Mouse (Mus musculus) urinary bladder, postnatal 10 days (tissue): ENCODE data around the gene Gpx3.
"Not testable (repeated sequence)": the region's sequence is repeated elsewhere in the genome, so short reads cannot be mapped to it uniquely, and the experiment has no call there.

Experiments
- DNase-seq: peaks from one replicate; pipeline ENCODE4 v3.0.0; 2022; ENCODE audit warnings: low spot score

Gpx3 gene

DNA sequence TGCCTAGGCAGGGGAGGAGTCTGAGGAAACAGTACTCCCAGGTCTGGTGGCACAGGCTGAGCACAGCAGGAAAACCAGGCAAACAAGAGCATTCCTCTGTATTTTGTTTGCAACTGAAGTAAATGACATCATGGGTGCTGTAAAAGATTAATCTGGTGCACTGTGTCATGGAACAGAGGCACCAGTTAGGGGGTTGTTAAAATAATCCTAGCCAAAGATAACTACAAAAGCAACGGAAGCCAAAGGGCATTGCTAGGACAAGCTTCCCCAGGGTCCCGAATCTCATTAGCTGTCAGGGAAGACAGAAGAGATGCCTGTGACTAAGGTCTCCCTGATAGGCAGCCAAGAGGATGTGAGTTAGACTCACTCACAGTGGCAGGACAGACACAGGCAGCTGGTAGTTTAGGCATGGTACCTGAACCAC, 21.2 kb upstream of the Gpx3 start:
- no peak for DNase-seq

DNA sequence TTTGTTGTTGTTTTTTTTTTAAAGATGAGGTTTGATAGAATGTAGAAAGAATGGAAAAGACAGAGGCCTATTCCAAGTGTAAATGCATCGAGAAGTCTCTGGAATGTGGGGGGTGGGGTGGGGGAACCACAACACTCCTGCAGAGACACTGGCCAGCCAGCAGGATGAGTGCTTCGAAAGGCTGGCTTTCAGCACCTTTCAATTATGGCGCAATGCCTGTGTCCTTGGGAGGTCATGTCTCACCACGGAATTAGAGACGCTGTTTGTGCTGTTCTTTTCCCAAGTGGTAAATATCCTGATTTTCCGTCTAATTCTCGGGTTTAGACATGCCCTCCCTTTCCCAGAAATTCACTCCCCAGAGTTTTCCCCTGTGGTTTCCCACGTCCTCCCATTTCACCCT, 19.6 kb upstream of the Gpx3 start:
- DNase-seq, result no peak

GRCm38 (mm10) chr11:54884197-54884828, 17.9 kb upstream of the Gpx3 start:
- DNase-seq, result no peak

- no peak for DNase-seq
These were observed 17.3 kb upstream of the Gpx3 start for GRCm38 (mm10) chr11:54884937-54885336.

DNA sequence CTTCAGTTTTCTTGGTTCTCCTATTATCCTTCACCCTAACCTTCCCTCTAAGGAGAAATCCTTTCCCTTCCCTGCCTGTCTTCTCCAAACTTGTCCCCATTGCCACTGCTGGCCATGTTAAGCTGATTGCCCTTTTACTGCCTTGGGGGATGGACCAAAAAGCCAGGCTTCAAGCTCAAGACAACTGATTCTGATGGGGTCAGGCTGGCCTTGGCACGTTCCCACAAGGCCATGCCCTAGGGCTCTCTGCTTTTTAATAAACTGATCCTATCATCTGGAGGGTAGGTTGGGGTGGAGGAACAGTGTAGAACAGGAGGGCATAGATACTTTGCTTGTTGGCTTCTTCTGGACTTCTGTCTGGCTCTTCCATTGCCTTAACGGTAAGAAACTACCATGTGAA, 16.8 kb upstream of the Gpx3 start:
- no peak for DNase-seq

- no peak for DNase-seq
These were observed 14.3 kb upstream of the Gpx3 start for GRCm38 (mm10) chr11:54887927-54888326.

GRCm38 (mm10) chr11:54891341-54891740, 10.9 kb upstream of the Gpx3 start:
- no peak for DNase-seq

GRCm38 (mm10) chr11:54892091-54892490, 10.2 kb upstream of the Gpx3 start:
- no peak for DNase-seq

DNA sequence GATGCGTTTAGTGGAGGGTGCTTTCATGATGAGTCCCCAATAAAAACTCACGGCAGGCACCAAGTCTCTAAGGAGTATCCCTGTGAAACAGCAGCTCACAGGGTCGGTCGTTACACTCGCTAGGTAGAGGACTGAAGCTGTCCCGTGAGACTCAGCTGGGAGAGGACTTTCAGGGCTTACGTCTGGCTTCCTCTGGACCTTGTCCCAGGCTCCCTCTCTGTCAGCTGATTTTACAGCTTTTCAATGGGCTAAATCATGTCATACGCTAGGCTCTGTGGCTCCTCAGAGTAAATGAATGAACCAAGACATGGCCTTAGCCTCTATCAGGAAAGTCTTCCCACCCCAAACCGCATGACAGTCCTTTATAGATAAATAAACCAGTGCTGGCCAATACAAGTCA, 7.7 kb upstream of the Gpx3 start:
- no peak for DNase-seq

DNA sequence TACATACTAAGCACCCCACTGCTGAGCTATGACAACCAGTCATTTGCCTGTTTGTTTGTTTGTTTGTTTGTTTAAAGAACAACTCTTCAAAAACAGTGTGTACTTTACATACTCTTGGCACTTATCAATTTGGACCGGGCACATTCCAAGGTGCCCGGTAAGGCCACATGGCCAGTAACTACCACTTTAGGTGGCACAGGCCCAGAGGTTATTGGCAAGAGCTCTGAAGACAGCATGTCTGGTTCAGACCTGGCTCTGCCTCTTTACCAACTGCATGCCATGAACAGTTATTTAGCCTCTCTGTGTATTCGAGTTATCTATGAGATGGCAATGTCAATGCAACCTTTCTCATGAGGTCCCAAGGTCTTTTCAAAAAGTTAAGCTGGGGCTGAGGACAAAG, 5.6 kb upstream of the Gpx3 start:
- DNase-seq, result not testable (repeated sequence)

DNA sequence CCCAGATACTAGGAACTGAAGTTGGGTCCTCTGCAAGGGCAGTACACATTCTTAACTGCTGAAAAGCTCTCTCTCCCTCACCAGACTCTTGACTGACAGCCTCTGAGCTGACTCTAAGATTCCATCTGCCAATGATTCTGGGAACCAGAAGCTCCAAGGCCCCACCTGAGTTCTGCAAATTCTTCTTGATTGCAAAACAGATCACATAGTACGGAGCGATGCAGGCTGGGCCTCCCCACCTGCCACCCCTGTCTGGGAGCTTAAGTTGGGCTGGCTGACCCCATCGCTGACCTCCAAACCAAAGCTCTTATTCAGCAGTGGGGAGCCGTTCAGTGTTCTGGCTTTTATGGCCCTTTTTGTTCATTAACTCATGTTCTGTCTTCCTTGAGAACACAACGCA, 4.8 kb upstream of the Gpx3 start:
- DNase-seq, result no peak

DNA sequence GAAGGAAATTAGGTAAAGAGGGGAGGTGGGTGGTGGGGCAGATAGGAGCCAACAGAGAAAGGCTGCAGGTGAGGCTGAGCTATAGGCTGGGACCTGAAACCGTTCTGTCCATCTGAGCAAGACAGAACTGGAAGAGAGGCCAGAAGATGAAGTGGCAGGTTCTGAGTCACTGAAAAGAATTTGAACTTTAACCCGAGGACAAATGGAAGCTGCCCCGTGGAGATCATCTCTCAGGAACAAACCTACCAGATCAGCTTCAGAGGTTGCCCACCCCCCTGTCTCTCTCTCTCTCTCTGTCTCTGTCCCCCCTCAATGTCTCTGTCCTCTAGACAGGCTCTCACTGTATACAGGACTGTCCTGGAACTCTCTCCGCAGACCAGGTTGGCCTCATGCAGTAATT, 2.6 kb upstream of the Gpx3 start:
- DNase-seq, result no peak

DNA sequence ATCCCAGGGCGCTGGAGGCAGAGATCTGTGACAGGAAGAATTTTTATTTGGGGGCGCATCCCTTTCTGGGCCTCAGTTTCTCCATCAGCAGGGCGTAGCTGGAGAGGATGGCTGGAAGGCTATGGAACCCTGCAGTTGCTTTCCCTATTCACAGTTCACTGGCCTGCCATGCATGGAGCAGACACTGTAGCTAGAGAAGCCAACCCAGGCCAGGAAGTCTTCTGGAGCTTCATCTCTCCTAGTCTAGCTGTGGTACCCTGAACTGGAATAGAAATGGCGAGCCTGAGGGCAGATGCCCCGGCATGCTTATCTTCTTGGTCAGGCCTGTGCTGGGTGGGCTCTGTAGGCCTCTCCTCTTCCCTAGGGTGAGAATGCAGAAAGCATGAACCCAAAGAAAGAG, 1.1 kb downstream of the Gpx3 start:
- no peak for DNase-seq

GRCm38 (mm10) chr11:54903940-54904706, 1.9 kb downstream of the Gpx3 start:
- DNase-seq, result no peak

- DNase-seq, result no peak
These were observed 2.8 kb downstream of the Gpx3 start for GRCm38 (mm10) chr11:54905086-54905485.

DNA sequence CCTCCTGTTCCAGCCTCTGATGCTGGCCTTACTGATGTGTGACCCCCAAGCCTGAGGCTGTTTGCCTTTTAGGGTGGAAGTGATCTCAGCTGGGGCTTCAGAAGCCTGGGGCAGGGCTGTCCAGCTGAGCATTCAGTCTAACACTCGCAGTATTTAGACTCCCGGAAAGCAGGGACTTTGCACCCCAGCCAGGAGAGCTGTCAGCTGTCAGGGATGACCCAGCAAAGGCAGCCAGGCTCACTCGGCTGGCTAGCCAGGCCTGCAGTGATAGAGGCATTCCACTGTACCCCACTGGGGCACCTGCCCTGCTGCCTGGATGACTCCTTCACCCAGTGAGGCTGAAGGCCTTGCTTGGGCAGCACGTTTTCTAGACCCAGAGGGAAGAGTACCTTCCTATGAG, 3.7 kb downstream of the Gpx3 start:
- no peak for DNase-seq

DNA sequence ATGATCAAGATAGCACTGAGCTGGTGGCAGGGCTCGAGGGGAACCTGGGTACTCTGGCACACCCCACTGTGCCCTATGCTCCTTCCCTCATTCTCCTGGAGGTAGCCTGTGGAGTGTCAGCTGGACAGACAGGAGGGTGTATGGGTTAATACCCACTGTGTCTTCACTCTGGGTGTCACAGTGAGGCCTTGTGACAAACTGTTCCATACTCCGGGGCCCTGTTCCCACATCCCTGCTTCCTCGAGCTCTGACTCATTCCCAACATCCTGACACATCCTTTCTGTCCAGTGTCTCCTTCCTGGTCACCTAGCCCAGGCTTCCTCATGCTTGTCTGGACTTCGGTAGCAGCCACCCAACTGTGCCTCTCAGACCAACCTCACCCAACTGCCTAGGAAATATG, 4.2 kb downstream of the Gpx3 start:
- no peak for DNase-seq

DNA sequence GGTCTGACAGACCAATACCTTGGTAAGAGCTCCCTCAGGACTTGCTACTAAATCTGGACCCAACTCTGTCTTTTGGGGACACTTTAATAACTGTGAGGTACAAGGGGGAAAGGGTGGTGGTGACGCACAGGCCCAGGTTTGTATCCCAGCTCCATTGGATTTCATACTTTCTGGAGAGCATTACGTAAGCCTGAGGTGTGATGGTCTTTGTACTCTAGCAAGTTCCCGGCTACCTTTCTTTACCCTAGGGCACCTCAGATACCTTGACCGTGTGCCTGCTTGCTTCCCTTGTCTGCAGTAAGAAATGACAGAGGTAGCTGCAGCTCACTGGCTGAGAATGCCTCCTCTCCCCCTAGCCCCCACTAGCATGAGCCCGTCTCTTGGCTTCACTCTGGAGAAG, 5.0 kb downstream of the Gpx3 start:
- no peak for DNase-seq

- DNase-seq, result no peak
These were observed 7.0 kb downstream of the Gpx3 start for GRCm38 (mm10) chr11:54909273-54909672.

GRCm38 (mm10) chr11:54910081-54910665, 7.9 kb downstream of the Gpx3 start:
- no peak for DNase-seq

GRCm38 (mm10) chr11:54911201-54911600, 8.9 kb downstream of the Gpx3 start:
- no peak for DNase-seq

DNA sequence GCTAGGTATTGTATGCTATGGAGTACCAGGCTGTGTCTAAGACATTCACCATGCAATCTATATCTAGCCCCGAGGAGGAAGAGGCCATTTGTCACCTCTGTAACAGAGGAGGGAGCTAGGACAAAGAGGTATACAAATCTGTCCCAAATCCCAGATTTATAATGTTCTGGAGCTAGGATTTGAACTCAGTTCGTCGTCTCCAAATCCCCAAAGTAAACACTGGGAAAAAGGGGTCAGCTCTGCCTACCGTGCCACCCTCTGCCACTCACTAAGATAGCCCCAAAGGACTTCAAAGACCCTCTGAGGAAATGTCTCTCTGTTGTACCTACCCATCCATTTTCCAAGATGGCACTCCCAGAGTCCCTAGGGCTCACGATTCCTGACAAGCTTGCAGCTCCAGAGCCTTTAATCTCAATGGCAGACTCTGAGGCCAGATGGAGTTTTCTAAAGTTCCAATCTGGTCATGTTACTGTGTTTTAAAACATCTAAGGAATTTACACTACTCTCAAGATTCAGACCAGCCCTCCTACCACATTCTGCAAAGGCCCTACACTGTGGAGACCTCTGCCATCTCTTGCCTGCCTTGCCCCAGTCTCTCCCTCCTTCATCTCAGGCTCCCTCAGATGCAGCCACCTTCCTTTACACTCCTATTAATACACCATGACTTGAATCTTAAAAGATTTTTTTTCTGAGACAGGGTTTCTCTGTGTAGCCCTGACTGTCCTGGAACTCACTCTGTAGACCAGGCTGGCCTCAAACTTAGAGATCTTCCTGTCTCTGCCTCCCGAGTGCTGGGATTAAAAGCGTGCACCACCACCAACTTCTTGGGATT, 9.6 kb downstream of the Gpx3 start:
- no peak for DNase-seq
